In genomic region chr15:63310426-63310825, GRCm38 (mm10) we compare ENCODE assay signal across 22 mouse cellular contexts.
DNase-seq lines count a peak whose midpoint lies in the region; ATAC-seq lines count a peak whose summit lies in the region.
"Had no signal": no experiment of that assay in that cellular context is flagged by ENCODE, and none has a peak within 500 bp of the region (broad histone marks: within the 10 kb centered on the region; RNA-seq: fewer than 3 reads in every experiment).

No protein-coding gene starts in this region.

- H3K27ac ChIP-seq in forebrain, embryonic 14.5 days (ENCODE audit: low read depth, low read length): no peak overlapping the region
- H3K27ac ChIP-seq in forebrain, embryonic 15.5 days (replicated peaks): no peak overlapping the region
- H3K27ac ChIP-seq: embryonic facial prominence, embryonic 10.5 days; embryonic facial prominence, embryonic 12.5 days; forebrain, embryonic 13.5 days had no signal

- no peak overlapping the region for H3K4me3 ChIP-seq in forebrain, embryonic 14.5 days (ENCODE audit: low read depth, low read length)
- H3K4me3 ChIP-seq in forebrain, embryonic 15.5 days: no peak overlapping the region
- H3K4me3 ChIP-seq: embryonic facial prominence, embryonic 10.5 days; embryonic facial prominence, embryonic 12.5 days; forebrain, embryonic 13.5 days had no signal

- DNase-seq in forebrain, embryonic 14.5 days (ENCODE audit: low spot score): peak; percentile 23
- DNase-seq in MN1 (ENCODE audit: low spot score): peak; percentile 23
- peak; percentile 49 for DNase-seq in retina, embryonic 14.5 days (ENCODE audit: low spot score)
- DNase-seq in heart, adult 18-20 months: no peak
- DNase-seq in kidney, postnatal 14 days: no peak
- DNase-seq: adrenal gland, adult 2 months; adrenal gland, postnatal 10 days; adrenal gland, postnatal 25 days; B cell, adult 2 months; cerebellum, adult 11-12 months; cerebellum, adult 2 months; cerebellum, adult 9-10 months; cerebellum, postnatal 10 days; cerebellum, postnatal 25 days; forebrain, postnatal 0 days had no signal

- H3K9me3 ChIP-seq in forebrain, embryonic 14.5 days (replicated peaks; ENCODE audit: control insufficient read depth, low read length): no peaks in the 10 kb centered on the region
- no peaks in the 10 kb centered on the region for H3K9me3 ChIP-seq in forebrain, embryonic 15.5 days
- H3K9me3 ChIP-seq: embryonic facial prominence, embryonic 10.5 days; embryonic facial prominence, embryonic 12.5 days; forebrain, embryonic 13.5 days; G1E had no signal

- no peak for ATAC-seq in forebrain, embryonic 14.5 days
- ATAC-seq in forebrain, embryonic 15.5 days (replicated peaks): no peak
- ATAC-seq: CD4-positive, CD25-positive, alpha-beta regulatory T cell, adult 4 months; forebrain, embryonic 13.5 days; forebrain, postnatal 0 days had no signal

- no peak overlapping the region for H3K4me2 ChIP-seq in forebrain, embryonic 14.5 days (ENCODE audit: low read length)
- H3K4me2 ChIP-seq in forebrain, embryonic 15.5 days (replicated peaks): no peak overlapping the region
- H3K4me2 ChIP-seq: embryonic facial prominence, embryonic 12.5 days; forebrain, embryonic 13.5 days had no signal

- WGBS in forebrain, embryonic 14.5 days: 60% methylated on average over 2 of the region's 2 CpGs
- 45% methylated on average over 2 of the region's 2 CpGs for WGBS in forebrain, embryonic 15.5 days

- H3K36me3 ChIP-seq in forebrain, embryonic 14.5 days (ENCODE audit: control insufficient read depth, insufficient read depth, low read length): no peaks in the 10 kb centered on the region
- H3K36me3 ChIP-seq in forebrain, embryonic 15.5 days: no peaks in the 10 kb centered on the region
- H3K36me3 ChIP-seq: embryonic facial prominence, embryonic 10.5 days; embryonic facial prominence, embryonic 12.5 days; G1E had no signal

- no peaks in the 10 kb centered on the region for H3K27me3 ChIP-seq in forebrain, embryonic 14.5 days (replicated peaks; ENCODE audit: control insufficient read depth, insufficient read depth, low read length)
- no peaks in the 10 kb centered on the region for H3K27me3 ChIP-seq in forebrain, embryonic 15.5 days
- H3K27me3 ChIP-seq: CH12.LX; embryonic facial prominence, embryonic 12.5 days; forebrain, embryonic 13.5 days had no signal

- no peak overlapping the region for H3K9ac ChIP-seq in forebrain, embryonic 14.5 days (ENCODE audit: low read length)
- H3K9ac ChIP-seq in forebrain, embryonic 15.5 days (replicated peaks): no peak overlapping the region
- H3K9ac ChIP-seq: embryonic facial prominence, embryonic 12.5 days; forebrain, embryonic 13.5 days; forebrain, postnatal 0 days had no signal

- no peaks in the 10 kb centered on the region for H3K4me1 ChIP-seq in forebrain, embryonic 14.5 days (ENCODE audit: control insufficient read depth, insufficient read depth, low read length)
- H3K4me1 ChIP-seq in forebrain, embryonic 15.5 days: no peaks in the 10 kb centered on the region
- H3K4me1 ChIP-seq: embryonic facial prominence, embryonic 10.5 days; embryonic facial prominence, embryonic 12.5 days; forebrain, embryonic 13.5 days had no signal

Comparison
In these comparisons a context has a peak if more than half of its experiments do, and no peak if none do; other contexts are left out.
1. DNase-seq: peak in forebrain, embryonic 14.5 days (single experiment), MN1 (single experiment) and retina, embryonic 14.5 days (single experiment); none in heart, adult 18-20 months (0 of 2) and kidney, postnatal 14 days (single experiment).